Mouse (Mus musculus) bone marrow, adult 2 months (tissue): ENCODE data around the gene Slc9b2. TPM values are rescaled to one million over a fixed set of nuclear protein-coding genes. Genes with fewer than 3 reads are reported as not detected.

Experiments used
- H3K27ac ChIP-seq: fragments of 200-500 bp; 2 replicates; pipeline ENCODE4 v1.5.1; 2012; ENCODE audit warnings: low read depth, mild to moderate bottlenecking, control low read depth, inconsistent platforms, low read length; ENCODE audit not compliant: control insufficient read depth, poor library complexity, insufficient read depth
- H3K4me1 ChIP-seq: fragments of 200-500 bp; 2 replicates; pipeline ENCODE4 v1.6.1; 2011; ENCODE audit warnings: low read length; ENCODE audit not compliant: control insufficient read depth, insufficient read depth
- H3K4me3 ChIP-seq: fragments of 200-500 bp; replicated peaks from 2 replicates; pipeline ENCODE3; 2011; ENCODE audit warnings: mild to moderate bottlenecking, low read depth, low read length, control low read depth; ENCODE audit not compliant: control insufficient read depth
- CTCF ChIP-seq: fragments of 200-500 bp; IDR thresholded peaks from 2 replicates; pipeline ENCODE4 v1.5.1; 2011; ENCODE audit warnings: low read length, control low read depth; ENCODE audit not compliant: control insufficient read depth, insufficient read depth
- POLR2A ChIP-seq: fragments of 200-500 bp; IDR thresholded peaks from 2 replicates; pipeline ENCODE4 v1.6.1; 2011; ENCODE audit warnings: low read depth, mild to moderate bottlenecking, control low read depth, low read length, borderline replicate concordance; ENCODE audit not compliant: control insufficient read depth
- WGBS: fragments of 180-500 bp; shearing (Covaris S2); methylation state at CpG from one replicate; pipeline ENCODE4 v1.1.7; 2018; 5-methylcytosine and 5-hydroxymethylcytosine counted together
- polyA plus RNA-seq: library from polyadenylated mRNA; stranded (reverse); fragments of >200 nt; gene quantifications from 2 replicates; pipeline ENCODE4 v1.2.4, GENCODE M21; 2011; ENCODE audit warnings: low replicate concordance; ENCODE audit not compliant: missing spikeins, insufficient read depth, insufficient read length

Slc9b2 gene
- polyA plus RNA-seq, 1 experiment = not detected

GRCm38 (mm10) chr3:135280669-135281415, 26.7 kb upstream of the Slc9b2 start, which contains the start of gene Bdh2:
Bdh2 (plus strand) TSS chr3:135281221.
- 28% methylated on average over 14 of the region's 14 CpGs for WGBS
- no peak within 1 kb of the TSS for H3K27ac ChIP-seq
- no peaks in the 10 kb centered on the region for H3K4me1 ChIP-seq
- TF ChIP-seq POLR2A (no peak), CTCF (peak; percentile 56)
- H3K4me3 ChIP-seq = no peak within 1 kb of the TSS

- TF ChIP-seq POLR2A (no peak), CTCF (no peak)
- no peaks in the 10 kb centered on the region for H3K4me1 ChIP-seq
- H3K4me3 ChIP-seq = no peak overlapping the region
- no peak overlapping the region for H3K27ac ChIP-seq
- 80% methylated on average over 8 of the region's 8 CpGs for WGBS
Measured at GRCm38 (mm10) chr3:135281701-135282100, 25.8 kb upstream of the Slc9b2 start.

DNA sequence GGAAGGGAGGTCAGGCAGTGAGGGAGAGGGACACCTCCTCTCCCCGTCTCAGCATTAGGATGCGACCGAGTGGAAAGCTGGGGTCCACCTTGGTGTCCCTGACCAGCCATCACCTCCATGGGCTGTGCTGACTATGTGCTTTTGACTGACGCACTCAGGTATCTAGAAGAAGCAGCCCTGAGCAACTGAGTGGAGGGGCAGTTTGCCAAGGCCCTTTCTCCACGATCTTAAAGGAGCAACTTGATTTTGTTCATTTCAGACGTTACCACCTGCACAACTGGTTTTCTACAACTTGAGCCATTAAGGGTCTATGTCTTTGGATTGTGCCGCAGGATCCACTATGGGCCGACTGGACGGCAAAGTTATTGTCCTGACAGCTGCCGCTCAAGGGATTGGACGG, 22.2 kb upstream of the Slc9b2 start:
- WGBS = 84% methylated on average over 11 of the region's 11 CpGs
- Histone ChIP-seq H3K4me1 (no peaks in the 10 kb centered on the region), H3K27ac (no peak overlapping the region), H3K4me3 (no peak overlapping the region)
- TF ChIP-seq POLR2A = no peak
- TF ChIP-seq CTCF = no peak

- 72% methylated on average over 3 of the region's 3 CpGs for WGBS
- TF ChIP-seq POLR2A = no peak
- TF ChIP-seq CTCF = no peak
Measured at GRCm38 (mm10) chr3:135285807-135286206, 21.7 kb upstream of the Slc9b2 start.

DNA sequence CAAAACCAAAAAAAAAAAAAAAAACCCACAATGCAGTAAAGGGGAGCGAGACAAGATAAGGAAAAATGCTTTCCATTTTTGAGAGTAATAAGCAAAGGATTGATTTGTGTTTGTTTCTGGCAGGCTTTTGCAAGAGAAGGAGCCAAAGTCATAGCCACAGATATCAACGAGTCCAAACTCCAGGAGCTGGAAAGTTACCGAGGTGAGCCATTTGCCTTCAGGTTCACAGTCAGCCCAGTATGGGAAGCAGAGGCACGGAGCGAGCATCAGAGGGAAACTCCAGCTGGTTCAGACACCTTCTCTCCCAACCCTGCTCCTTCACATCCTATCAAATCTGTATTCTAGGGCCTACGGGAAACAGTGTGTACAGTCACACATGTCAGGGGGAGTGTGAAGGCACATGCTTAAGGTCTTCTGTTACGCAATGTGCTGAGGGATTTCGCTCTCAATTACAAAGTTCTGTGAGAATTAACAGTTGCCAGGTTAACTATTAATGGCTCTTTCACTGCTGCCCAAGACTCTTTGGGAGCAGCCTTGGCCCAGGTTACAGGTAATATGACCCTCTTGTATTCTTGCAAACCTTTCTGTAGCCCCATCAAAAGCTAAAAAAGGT, 19.3 kb upstream of the Slc9b2 start:
- no peaks in the 10 kb centered on the region for H3K4me1 ChIP-seq
- H3K27ac ChIP-seq = no peak overlapping the region
- WGBS = 85% methylated on average over 8 of the region's 8 CpGs
- H3K4me3 ChIP-seq = no peak overlapping the region
- TF ChIP-seq CTCF (no peak), POLR2A (no peak)

More at GRCm38 (mm10) chr3:135285807-135286206, 21.7 kb upstream of the Slc9b2 start:
- H3K4me3 ChIP-seq = no peak overlapping the region
- H3K4me1 ChIP-seq = no peaks in the 10 kb centered on the region
- no peak overlapping the region for H3K27ac ChIP-seq

- no peak for TF ChIP-seq CTCF
- no peak for TF ChIP-seq POLR2A
- WGBS = 95% methylated on average over 1 of the region's 1 CpGs
- H3K27ac ChIP-seq = no peak overlapping the region
- H3K4me3 ChIP-seq = no peak overlapping the region
- H3K4me1 ChIP-seq = no peaks in the 10 kb centered on the region
Measured at GRCm38 (mm10) chr3:135289148-135289547, 18.4 kb upstream of the Slc9b2 start.

GRCm38 (mm10) chr3:135290249-135290894, 17.1 kb upstream of the Slc9b2 start:
- no peaks in the 10 kb centered on the region for H3K4me1 ChIP-seq
- H3K27ac ChIP-seq = no peak overlapping the region
- TF ChIP-seq POLR2A (no peak), CTCF (0 out of 2 replicates have a peak, but pooled peaks have one; percentile 15)
- H3K4me3 ChIP-seq = no peak overlapping the region
- 99% methylated on average over 7 of the region's 7 CpGs for WGBS

GRCm38 (mm10) chr3:135293703-135294102, 13.8 kb upstream of the Slc9b2 start:
- no peaks in the 10 kb centered on the region for H3K4me1 ChIP-seq
- H3K27ac ChIP-seq = no peak overlapping the region
- TF ChIP-seq CTCF = no peak
- no peak for TF ChIP-seq POLR2A
- 79% methylated on average over 7 of the region's 7 CpGs for WGBS
- no peak overlapping the region for H3K4me3 ChIP-seq
